Mouse (Mus musculus): ENCODE results near the gene Arl3.

DNA sequence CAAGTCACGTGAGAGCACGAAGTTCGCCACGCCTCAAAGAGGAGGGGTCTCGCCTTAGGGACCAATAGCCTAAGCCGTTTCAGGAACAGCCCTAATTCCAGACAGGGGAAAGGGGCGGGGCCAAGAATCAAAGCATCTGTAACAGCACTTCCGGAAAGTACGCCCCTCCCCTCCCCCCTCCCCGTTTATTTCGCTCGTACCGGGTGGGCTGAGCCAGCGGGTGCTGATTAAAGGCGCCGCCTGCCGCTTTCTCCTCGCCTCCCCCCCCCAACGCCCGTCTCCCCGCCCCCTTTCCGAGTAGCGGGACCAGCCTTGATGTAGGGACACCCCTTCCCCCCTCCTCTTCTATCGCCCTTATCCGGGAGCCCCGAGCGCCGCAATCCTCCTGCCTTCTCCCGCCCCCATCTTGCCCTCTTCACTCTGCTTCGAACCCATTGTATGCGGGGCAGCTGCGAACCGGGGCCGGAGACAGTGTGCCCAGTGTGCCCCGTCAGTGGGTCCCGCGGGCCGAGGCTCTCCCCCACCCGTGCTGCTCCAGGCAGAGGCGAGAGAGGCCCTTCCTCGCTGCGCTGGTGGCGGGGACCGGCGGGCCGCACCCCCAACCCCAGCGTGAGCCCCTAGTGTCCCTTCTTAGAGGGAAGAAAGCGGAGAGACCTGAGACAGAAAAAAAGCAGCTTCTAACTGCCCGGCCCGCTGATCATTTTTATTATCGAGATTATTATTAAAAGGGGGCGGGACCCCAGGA lies 73.0 kb downstream of the Arl3 start:
- TF ChIP-seq CTCF (IDR thresholded peaks at IDR 0.05; ENCODE audit: low read depth, low read length), result no peak
- TF ChIP-seq TAL1 (conservative IDR thresholded peaks at IDR 0.05; ENCODE audit: low read depth, low read length), result no peak
- TF ChIP-seq GATA1 (IDR thresholded peaks at IDR 0.05; ENCODE audit: borderline replicate concordance, low read length), result no peak
- TF ChIP-seq GATA2 (IDR thresholded peaks at IDR 0.05; ENCODE audit: borderline replicate concordance, low read depth, low read length), result no peak
